17 mouse cellular contexts compared by ENCODE assay signal in genomic region chr12:95619281-95619680, GRCm38 (mm10).
DNase-seq lines count a peak whose midpoint lies in the region; ATAC-seq lines count a peak whose summit lies in the region.
"Had no signal": no experiment of that assay in that cellular context is flagged by ENCODE, and none has a peak within 500 bp of the region (broad histone marks: within the 10 kb centered on the region; RNA-seq: fewer than 3 reads in every experiment).

No protein-coding gene starts in this region.

- DNase-seq in heart, adult 11 months: peak; percentile 68
- DNase-seq in heart, postnatal 10 days: no peak
- DNase-seq in 416B (ENCODE audit: low read depth): peak; percentile 62
- DNase-seq in cerebellum, adult 8-10 months: no peak
- DNase-seq: adrenal gland, adult 8-10 months; adrenal gland, postnatal 14 days; adrenal gland, postnatal 36 days; cerebellum, adult 11-12 months; cerebellum, adult 2 months; cerebellum, adult 9-11 months; cerebellum, postnatal 14 days; cerebellum, postnatal 36 days; forebrain, postnatal 0 days had no signal

- intact Hi-C loops in heart, postnatal 10 days (cut with DNase I): no loop called here

- ATAC-seq in megakaryocyte progenitor cell, adult 5-6 weeks (replicated peaks; ENCODE audit: poor library complexity): 0 out of 2 replicates have a peak, but pooled peaks have one; percentile 17
- ATAC-seq in monocyte, adult 5-6 weeks (replicated peaks; ENCODE audit: insufficient number of reproducible peaks, low FRiP score, low TSS enrichment, poor library complexity, severe bottlenecking): no peak
- ATAC-seq: forebrain, embryonic 13.5 days; forebrain, embryonic 15.5 days; forebrain, postnatal 0 days had no signal

Comparison
In these comparisons a context has a peak if more than half of its experiments do, and no peak if none do; other contexts are left out.
1. DNase-seq: peak in heart, adult 11 months (single experiment) and 416B (single experiment); none in heart, postnatal 10 days (0 of 2) and cerebellum, adult 8-10 months (single experiment).